Mouse (Mus musculus) spleen, postnatal 14 days (tissue): Measurements from ENCODE around the gene Sult1c2.
"Not testable (repeated sequence)": the region's sequence is repeated elsewhere in the genome, so short reads cannot be mapped to it uniquely, and the experiment has no call there.

Experiments
- DNase-seq, 2 experiments: peaks; one replicate each; pipeline ENCODE4 v3.0.0; 2021 to 2022; ENCODE audit warnings: low spot score in 2 of 2

The Sult1c2 gene

GRCm38 (mm10) chr17:53846206-53846605, at the start of gene Sult1c2:
Gene Sult1c2, minus strand, starts transcription at chr17:53846339.
- DNase-seq = no peak

DNA sequence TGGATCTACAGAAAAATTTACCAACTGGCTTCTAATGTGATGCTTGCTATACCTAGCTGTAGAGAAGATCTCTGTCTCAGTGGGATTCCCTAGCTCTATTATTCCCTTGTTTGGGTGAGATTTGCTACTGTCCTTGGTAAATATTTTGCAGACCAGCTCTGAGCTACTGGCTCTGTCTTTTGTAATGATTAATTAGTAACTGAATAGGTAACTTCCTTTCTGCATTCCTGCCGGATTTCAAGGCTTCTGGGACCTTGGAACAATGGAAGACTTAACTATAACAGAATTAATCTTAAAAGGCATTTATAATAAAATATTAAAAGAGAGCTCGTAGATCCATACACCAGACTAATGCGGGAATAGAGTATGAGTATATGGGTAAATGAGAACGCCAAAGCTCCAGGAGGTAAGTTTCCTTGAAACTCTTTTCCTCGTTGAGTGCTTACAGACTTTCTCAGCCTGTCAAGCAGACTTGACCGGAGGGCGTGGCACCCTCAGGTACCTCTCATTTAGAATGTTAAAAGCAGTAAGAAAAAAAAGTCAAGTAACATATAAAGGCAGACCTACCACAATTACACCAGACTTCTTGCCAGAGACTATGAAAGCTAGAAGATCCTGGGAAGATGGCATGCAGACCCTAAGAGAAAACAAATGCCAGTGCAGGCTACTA, 33.0 kb upstream of the Sult1c2 start:
- DNase-seq = not testable (repeated sequence)

GRCm38 (mm10) chr17:53874433-53874832, 28.3 kb upstream of the Sult1c2 start:
- DNase-seq = no peak

GRCm38 (mm10) chr17:53872192-53872591, 26.1 kb upstream of the Sult1c2 start:
- no peak for DNase-seq

DNA sequence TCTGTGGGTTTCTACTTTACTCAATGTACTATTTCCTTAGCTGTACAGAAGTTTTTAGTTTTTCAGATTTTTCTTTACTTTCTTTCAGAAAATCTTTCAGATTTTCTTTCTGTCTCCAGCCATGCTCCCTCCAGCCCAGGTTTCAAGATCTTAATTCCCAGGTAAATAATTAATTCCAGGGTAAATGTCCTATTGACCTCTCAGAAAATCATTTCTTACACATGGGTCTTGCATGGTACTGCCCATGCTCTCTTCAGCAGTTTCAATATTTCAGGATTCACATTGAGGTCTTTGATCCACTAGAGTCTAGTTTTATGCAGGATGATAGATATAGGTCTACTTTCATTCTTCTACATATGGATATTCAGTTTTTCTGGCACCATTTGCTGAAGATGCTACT, 23.8 kb upstream of the Sult1c2 start:
- no peak for DNase-seq

- DNase-seq = no peak
Observed at GRCm38 (mm10) chr17:53865260-53865955, 19.3 kb upstream of the Sult1c2 start.

DNA sequence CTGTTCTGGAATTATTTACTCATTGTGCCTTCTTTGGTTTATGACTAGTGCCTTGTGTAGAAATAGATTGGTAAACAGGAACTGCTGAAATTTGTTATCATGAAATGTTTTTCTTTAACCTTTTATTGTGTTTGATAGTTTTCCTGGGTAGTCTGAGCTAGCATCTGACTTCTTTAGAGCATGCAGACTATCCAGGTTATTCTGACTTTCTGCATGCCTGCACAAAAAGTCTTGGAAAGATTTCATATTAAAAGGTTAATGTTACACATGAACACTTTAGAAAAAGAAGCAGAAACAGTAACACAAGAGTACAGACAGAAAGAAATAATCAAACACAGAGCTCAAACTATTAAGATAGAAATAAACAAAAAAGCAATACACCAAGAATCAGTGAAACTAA, 14.4 kb upstream of the Sult1c2 start:
- DNase-seq = no peak

DNA sequence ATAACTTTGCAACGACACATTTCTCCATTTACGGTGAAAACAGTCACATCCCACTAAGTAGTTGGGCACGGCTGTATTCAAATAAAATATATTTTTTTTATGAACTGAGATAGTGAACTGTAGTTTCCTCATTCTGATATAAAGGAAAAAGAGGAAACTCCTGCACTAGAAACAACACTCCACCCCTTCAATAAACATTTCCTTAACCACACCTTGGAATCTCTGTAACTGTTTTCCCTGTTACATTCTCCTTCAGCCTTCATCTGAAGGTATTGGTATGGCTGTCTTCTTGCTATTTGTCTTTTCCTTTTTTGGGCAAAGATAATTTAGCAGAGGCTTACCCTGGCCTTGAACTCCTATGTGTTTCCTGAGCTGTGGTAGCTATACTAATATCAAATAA, 8.9 kb upstream of the Sult1c2 start:
- no peak for DNase-seq

GRCm38 (mm10) chr17:53845796-53846195, 343 bp downstream of the Sult1c2 start:
- DNase-seq = no peak

GRCm38 (mm10) chr17:53833366-53833765, 12.8 kb downstream of the Sult1c2 start:
- no peak for DNase-seq

GRCm38 (mm10) chr17:53803974-53804373, 42.2 kb downstream of the Sult1c2 start:
- DNase-seq = not testable (repeated sequence)

GRCm38 (mm10) chr17:53783381-53783780, 62.8 kb downstream of the Sult1c2 start:
- DNase-seq = no peak
